Mouse (Mus musculus) adipocyte (in vitro differentiated cells): ENCODE results near the gene Arhgef38.

ENCODE experiments used
- DNase-seq: peaks from one replicate; pipeline ENCODE4 v3.0.0-alpha.2; 2016; ENCODE audit warnings: low spot score

Gene Arhgef38

DNA sequence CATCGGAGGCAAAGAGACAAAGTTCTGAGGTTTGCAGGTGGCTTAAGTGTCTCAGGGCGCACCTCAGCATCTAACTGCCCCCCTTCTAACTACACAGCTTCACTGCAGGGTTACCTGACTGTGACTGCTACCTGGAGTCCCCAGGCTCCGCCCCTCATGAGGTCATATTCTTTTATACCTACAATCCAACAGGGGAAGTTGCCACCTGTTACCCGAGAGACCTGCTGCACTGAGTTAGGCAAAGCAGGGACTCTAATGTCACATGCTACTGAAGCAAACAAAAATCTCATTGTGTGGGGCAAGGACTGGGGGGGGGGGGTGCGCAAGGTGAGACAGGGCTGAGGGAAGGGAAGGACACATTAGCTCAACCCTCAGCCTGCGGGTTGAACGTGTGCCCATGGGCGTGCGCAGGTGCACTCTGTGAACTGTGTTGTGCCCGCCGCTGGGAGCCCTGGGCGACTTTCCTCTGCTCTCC, at the start of gene Arhgef38:
Arhgef38 (minus strand) TSS at position 129 of the 475 bp plus-strand sequence.
- DNase-seq: no peak

DNA sequence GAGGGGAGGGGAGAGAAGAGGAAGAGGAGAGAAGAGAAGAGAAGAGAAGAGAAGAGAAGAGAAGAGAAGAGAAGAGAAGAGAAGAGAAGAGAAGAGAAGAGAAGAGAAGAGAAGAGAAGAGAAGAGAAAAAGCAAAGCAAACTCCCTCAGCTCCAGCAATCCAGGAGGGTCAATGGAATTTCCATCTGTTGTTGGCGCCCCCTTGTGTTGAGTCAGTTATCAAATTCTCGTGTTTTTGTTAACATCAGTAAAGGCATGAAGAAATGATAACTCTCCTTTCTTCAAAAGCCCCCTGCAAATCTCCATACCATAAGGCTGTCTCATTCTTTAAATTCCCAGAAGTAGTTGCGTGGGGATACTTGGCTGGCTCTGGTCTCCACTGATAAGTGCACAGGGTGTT, 37.1 kb upstream of the Arhgef38 start:
- peak; percentile 68 for DNase-seq

DNA sequence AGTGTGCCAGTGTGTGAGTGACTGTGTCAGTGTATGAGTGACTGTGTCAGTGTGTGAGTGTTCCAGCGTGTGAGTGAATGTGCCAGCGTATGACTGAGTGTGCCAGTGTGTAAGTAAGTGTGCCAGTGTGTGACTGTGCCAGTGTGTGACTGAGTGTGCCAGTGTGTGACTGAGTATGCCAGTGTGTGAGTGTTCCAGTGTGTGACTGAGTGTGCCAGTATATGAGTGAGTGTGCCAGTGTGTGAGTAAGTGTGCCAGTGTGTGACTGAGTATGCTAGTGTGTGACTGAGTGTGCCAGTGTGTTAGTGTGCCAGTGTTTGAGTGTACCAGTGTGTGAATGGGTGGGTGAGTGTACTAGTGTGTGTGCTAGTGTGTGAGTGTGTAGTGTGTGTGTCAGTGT, 24.1 kb upstream of the Arhgef38 start:
- DNase-seq: no peak

DNA sequence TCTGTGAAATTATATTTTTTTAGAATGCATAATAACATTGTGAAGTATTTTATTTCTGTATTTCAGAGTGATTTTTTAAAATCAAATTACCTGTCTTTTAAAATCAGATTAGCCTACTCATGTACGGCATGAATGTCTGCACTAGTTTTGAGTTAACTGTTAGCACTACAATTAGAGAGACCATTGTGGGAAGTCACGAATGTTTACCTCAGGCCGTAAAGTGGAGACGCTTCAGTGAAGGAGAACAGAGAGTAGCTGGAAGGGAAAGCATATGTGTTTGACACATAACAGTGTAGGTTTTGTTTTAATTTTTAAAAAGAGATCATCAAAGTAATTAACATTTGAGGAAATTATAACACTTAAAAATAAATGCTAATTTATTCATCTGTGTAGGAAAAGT, 21.1 kb upstream of the Arhgef38 start:
- no peak for DNase-seq

DNA sequence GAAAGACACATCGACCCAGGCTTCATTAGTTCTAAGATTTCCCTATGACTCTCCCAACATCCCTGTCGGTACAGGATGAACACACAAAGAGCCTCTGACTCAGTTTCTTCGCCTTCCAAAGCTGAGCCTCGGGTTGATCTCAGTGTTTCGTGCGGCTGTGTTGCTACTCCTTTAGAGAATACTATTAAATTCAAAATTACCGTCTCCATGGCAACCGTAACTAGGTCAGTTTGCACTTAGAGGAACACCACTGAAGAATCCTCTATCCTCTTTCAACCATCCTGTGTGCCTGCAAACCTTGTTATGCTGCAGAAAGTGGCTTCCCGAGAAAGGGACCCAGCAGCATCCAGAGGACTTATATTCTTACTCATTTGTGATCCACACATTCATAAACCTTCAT, 9.3 kb upstream of the Arhgef38 start:
- DNase-seq: no peak

DNA sequence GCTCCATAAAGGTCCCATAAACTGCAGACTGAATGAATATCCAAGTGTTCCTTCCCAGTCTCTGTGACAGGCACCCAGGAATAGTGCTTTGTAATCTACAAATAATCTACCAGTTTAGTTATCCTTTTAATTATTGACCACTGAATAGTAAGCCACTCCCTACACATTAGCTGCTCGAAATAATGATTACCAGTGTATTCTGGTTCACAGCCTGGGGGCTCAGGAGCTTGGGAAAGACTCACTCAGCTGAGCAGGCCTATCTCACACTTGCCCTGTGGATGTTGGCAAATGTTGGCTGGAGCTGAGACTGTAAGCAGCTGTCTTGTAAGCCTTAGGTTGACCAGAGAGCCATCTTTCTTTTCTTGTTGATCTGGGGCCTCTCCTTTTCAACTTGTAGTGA, 7.2 kb upstream of the Arhgef38 start:
- no peak for DNase-seq

DNA sequence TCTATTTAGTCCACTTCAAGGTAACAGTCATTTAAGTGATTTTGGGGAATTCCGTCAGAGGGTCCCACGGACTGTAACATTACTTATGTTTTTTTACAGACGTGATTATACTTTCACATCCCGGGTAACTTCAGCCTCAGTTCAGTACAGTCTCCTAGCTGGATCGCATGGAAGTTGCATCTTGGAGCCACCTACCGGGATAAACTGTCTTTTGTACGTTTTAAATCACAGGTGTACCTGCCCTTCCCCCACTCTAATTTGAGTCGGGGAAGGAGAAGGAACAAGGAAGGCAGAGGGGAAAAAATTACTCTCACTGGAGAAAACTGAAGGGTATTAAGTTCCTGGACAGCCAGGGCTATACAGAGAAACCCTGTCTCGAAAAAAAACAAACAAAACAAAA, 756 bp downstream of the Arhgef38 start:
- DNase-seq: no peak

DNA sequence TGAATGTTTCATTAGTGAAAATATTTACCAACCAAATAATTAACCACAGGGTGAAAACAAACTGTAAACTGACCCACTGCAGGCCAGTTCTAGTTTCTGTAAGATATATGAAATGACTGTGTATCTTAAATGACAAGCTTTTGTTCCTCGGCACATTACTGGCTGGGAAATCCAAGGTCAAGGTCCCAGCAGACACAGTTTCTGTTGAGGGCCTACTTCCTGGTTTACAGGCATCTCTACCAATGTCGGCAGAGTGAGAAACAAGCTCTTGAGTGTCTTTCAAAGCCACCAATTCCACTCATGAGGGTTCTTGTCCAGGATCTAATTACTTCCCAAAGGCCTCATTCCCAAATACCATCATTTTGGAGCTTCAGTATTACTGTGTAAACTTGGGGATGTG, 4.3 kb downstream of the Arhgef38 start:
- no peak for DNase-seq

DNA sequence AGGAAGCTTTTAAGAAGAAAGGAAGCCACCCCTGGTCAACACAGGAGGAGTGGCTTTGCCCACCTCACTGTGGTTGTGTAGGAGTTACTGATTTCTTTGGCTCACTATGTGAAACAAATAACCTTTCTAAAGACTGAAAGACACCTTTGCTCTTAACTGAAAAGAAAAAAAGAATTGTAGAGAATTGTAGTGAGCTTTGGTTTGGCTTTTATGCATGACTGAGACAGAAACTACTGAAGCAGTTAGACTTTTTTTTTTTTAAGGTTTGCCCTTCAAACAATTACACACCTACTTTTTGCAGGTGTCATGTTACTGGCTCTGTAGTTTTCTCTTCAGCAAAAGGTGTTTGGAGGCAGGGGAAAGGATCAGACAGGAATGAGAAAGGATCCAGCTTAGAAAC, 5.2 kb downstream of the Arhgef38 start:
- no peak for DNase-seq

DNA sequence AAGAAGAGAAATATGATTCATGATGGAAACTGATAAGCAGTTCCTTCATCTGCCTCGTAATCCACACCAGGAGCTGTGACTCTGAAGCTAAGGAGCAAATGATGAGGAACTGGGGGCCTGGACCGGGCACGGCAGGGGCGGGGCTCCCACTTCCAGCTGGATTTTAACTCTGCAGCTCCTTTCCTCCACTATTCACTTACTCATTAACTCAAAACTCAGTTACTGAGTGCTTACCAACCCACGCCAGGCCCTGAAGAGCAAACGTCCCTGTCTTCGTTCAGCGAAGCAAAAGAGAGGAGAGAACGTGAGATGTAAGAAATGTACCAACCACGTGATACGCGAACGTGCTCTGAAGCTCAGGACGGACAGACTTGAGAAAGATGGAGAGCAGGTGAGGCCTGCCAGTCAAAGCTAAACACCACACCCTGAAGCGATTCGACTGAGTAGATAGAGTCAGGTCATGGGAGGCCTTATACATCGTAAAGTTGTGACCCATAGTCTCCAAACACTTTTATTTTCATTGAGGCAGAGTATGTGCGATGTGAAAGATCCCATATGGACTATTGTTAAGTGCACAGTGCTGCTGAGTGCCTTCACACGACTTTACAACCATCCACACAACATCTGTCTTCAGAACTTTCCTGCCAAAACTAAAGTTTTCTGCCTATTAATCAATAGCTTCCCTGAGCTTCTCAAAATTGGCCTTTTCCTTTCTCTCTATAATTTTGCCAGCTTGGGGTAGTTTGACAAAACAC, 7.3 kb downstream of the Arhgef38 start:
- no peak for DNase-seq

DNA sequence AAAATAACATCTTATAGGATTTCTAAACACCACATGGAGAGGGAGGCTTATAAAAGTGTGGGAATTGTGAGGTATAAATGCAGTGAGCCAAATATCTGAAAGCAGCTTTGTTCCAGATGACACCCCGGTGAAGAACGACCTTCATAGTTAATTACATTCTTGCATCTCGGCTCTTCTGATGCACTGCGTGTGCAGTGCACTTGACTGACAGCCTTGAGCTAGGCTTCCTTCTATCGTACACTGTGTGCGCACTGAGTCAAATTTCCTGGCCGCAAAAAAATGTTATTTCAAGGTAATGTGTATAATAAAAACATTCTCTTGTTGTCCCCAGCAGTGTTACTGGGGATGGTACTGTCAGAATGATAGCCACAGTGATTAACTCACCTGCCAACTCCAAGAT, 16.2 kb downstream of the Arhgef38 start:
- DNase-seq: no peak

DNA sequence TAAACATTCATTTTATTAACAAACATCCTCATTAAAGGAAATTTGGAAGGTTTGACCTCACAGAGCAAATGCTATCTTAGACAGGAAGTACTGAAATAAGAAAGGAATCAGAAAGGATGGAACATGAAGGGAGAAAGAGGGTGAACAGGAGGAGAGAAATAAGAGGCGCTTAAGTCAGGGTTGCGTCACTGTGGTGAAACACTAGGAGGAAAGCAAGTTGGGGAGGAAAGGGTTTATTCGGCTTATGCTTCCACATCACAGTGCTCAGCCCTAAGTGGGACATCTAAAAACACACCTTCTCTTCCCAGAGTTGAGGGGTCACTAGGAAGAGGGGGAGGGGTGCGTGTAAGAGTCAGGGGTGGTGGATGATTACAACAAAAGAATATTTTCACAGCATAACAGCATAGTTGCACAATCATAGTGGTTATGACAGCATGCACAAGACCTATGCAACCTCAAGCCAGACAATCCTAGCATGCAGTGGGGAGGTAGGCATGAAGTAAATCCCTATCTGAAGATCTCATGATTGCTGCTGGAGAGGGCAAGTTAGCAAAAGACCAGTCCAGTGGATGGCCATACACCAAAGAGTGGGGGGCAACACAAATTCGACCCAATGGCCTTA, 19.4 kb downstream of the Arhgef38 start:
- DNase-seq: no peak

DNA sequence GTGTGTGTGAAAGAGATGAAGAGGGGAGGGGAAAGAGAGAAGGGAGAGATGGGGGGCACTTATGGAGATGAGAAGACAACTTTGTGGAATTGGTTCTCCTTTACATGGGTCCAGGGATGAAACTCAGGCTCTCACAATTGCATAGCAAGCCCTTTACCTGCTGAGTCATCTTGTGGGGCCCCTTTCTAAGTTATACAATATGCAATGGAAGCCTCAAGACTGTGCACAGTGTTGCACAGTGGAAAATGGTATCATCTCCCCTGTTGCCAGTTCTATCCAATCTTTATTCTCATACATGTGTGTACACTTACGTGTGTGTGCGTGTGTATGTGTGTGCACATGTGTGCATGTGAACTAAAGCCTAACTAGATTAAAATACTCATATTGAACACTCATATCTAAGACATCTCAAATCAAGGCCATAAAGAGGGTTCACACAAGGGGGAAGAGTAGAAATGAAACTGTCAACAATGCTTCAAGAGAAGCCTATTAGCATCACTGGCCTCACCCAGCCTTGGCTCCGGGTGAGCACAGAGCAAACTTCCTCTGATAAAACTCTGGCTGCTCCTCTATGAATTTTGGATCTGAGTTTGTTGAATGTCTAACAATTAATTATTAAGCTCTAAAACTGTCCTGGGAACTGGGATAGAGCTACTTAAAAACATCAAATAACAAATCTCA, 21.2 kb downstream of the Arhgef38 start:
- no peak for DNase-seq

DNA sequence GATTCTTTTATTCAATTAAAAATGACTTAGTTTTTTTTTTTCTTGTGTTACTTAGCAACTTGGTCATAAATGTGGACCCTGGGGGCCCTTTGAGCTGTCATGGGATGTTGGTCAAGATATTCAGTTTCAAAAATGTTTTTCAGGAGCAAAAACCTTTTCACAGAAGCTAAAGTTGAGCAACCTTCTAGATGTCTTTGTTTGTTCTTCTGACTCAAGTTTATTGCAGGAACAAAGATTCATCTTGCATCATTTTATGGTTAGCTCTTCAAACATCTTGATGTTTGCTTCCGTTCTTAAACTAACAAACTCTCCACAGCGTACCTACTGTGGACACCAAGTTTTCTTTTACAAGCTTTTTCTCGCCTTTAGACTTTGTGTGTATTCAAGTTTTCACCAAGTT, 23.4 kb downstream of the Arhgef38 start:
- no peak for DNase-seq

DNA sequence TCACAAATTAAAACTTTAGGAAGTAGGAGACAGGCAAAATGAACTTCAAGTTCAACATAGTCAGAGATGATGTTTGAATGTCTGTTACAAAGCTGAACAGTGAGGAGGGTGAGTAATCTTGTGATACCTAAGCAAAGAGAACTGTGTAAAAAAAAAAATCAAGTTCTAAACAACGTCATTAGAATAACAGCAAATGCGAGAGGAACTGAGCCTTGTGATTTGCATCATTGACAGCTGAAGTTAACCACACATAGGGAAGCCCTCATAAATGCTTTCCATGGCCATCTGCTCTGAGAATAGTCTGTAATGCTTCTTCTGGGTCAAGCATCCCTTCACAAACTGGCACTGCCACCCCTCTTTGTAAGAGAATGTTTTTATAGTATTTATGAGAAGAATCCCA, 31.0 kb downstream of the Arhgef38 start:
- no peak for DNase-seq

DNA sequence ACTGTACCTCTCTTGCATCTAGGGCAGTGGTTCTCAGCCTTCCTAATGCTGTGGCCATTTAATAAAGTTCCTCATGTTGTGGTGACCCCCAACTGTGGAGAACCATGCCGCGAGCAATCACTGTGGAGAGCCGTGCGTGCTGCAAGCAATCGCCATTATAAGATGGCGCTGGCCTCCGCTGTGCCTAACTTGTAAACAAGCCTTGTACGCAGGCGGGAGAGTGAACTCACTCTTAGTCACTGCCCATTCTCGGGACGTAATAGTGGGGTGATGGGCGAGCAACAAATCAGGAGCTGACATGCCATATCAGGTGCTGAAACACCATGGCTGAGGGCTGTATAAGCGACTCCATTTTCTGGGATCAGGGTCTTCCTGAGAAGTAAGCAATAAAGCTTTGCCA, 32.6 kb downstream of the Arhgef38 start:
- no peak for DNase-seq

DNA sequence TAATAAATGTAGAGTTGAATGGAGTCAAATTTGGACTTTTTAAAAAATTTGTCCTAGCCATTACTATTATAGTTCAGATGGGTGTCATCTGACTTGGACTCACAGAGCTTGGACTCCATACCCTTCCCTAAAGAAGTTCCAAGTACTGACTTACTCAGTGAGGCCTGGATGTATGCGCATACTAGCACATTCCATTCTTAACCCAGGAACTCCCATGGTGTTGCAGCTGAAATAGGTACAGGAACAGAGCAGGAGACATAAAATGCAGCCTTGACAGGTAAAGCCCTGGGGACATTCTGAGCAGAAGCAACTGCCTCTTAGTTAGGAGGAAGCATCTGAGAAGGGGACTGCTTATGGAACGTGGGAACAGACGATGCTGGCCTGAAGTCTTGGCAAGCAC, 45.8 kb downstream of the Arhgef38 start:
- no peak for DNase-seq

DNA sequence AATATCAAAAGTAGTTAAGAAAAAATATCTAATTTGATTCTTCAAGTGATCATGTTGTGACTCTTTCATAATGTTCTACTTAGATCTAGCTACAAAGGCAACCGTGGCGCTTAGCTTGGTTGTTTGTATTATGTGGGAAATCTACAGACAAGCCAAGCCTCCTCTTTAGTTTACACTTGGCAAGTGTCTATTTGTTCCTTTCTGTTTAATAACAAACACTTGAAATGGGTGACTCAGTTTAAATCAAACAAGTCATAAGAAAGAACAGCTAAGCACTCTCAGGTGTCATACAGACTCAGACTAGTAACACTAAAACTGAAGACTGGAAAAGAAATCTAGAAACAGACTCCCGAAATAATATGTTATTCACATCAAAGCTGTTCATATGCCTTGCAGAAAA, 47.2 kb downstream of the Arhgef38 start:
- DNase-seq: no peak

DNA sequence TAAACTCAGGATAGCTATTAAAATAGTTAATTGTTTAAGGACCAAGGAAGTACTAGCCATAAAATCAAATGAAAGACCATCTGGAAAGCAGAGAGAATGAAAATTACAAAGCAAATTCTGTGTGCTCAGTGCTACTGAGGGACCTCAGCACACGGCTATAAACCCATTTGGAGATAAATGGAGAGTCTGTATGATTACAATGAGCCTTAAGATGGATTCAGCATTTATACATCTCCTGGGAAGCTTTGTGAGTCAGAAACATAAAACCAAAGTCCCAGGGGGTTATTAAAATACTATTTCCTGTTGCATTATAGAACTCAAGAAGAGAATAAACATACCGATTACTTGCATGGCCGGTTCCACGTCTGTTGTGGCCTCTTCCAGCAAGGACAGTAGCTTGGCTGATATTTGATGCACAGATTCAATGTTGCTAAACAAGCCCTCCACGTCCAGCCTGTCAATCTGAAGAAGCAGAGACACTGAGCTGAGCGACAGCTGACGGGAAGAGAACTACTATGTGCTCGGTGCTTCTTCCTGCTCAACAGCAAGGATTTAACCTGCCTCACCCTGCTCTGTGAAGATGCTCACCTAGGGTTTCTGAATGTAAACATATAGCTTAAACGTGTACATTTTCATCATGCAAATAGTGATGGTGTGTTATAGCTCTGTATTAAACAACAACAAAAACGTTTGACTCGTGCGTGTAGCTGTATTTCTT, 58.6 kb downstream of the Arhgef38 start:
- DNase-seq: no peak

DNA sequence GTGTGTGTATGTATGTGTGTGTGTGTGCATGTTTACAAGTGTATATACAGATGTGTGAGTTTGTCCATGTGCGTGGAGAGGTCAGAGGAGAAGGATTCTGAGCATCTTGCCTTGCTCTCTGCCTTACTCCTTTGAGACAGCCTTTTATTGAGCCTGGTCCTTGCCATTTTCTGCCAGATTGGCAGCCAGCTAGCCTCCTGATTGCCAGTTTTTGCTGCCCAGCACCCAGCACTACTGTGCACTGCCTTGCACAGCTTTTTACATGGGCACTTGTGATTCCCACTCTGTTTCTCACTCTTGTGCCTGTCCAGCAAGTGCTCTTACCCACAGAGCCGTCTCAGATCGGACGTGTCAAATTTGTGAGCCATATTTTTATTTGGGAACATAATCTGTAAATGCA, 62.5 kb downstream of the Arhgef38 start:
- no peak for DNase-seq

DNA sequence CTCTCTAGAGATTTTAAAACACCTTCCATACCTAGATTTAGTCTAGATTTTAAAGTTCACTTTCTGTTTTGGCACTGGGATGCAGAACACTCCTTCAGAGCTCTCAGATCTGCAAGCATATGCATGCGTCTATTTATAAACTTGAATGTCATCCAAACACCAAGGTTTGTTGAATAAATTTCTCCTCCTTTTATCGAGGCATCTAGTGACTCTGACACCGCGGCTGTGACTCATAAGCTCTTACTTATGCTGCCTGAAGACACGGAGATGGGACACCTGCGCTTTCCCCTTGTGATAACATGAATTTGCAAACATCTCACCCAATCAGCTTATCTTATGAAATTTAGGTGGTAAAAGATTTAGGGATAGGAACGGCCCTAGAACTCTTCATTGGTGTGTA, 65.0 kb downstream of the Arhgef38 start:
- no peak for DNase-seq

DNA sequence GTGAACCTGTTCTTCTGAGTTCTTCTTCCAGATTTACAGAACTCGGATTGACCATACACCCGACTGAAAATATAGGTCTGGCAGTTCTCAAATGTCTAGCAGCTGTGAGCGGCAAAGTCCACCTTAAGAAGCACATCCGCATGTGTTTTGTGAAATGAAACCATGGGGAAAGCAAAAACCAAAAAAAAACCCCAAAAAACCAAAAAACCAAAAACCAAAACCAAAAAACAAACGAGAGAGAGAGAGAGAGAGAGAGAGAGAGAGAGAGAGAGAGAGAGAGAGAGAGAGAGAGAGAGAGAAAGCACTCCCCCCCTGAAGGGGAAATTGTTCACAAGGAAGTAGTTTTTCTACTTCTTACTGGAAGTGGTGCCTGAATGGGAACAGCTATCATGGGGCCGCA, 67.2 kb downstream of the Arhgef38 start:
- DNase-seq: no peak

DNA sequence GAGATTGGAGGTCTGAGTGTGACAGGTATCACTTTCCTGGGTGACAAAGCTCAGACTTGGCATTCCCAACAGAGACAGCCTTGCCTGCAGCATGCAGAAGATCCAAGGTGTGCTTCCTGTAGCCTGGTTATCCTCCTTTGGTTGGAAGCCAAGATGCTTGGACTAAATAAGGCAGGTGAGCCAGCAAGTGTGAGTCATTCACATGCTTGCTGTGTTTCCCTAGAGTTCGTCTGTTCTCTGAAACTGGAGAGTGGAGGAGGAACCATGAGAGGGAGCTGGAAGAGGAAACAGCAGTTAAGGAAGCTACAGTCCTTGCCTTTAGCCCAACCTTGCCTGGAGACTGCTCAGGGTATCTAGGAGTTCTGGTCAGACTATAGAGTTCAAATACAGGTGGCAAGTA, 69.6 kb downstream of the Arhgef38 start:
- DNase-seq: no peak
